ENCODE assay signal across 8 mouse cellular contexts in genomic region chr1:171328839-171329432, GRCm38 (mm10). TPM values are rescaled to one million over a fixed set of nuclear protein-coding genes. Genes with fewer than 3 reads are reported as not detected.
DNase-seq lines count a peak whose midpoint lies in the region; ATAC-seq and TF ChIP-seq lines count a peak whose summit lies in the region.

Gene Dedd (plus strand): TSS chr1:171329145.

- no peak for TF ChIP-seq EP300 in MEL (IDR thresholded peaks at IDR 0.05; ENCODE audit: low read depth in 1 of 2, low read length in 2 of 2)

- 0 out of 6 replicates have a peak, but pooled peaks of 1 of the 3 experiments have one; percentile 3 for TF ChIP-seq CTCF in MEL (IDR thresholded peaks at IDR 0.05 in 2 of 3, conservative IDR thresholded peaks at IDR 0.05 in 1 of 3; ENCODE audit: control insufficient read depth in 1 of 3, insufficient read depth in 1 of 3, low read depth in 2 of 3, low read length in 3 of 3, poor library complexity in 1 of 3, severe bottlenecking in 1 of 3)
- no peak for TF ChIP-seq CTCF in cerebellum, adult 2 months (IDR thresholded peaks at IDR 0.05; ENCODE audit: borderline replicate concordance, insufficient read depth, low read depth, low read length)
- peak; percentile 45 for TF ChIP-seq CTCF in forebrain, postnatal 0 days (IDR thresholded peaks at IDR 0.05; ENCODE audit: low read depth)

- peak; percentile 97 for ATAC-seq in forebrain, postnatal 0 days
- ATAC-seq in lung, embryonic 15.5 days (ENCODE audit: borderline replicate concordance, extremely low read depth, low FRiP score, low TSS enrichment), result peak; percentile 94

- H3K9me3 ChIP-seq in MEL (replicated peaks; ENCODE audit: insufficient read depth, low read length), result no peaks in the 10 kb centered on the region
- H3K9me3 ChIP-seq in forebrain, postnatal 0 days (ENCODE audit: low read length), result no peaks in the 10 kb centered on the region
- no peaks in the 10 kb centered on the region for H3K9me3 ChIP-seq in lung, embryonic 15.5 days

- no peak for TF ChIP-seq RAD21 in MEL (IDR thresholded peaks at IDR 0.05; ENCODE audit: low read depth, low read length)

- TF ChIP-seq POLR2A in MEL (IDR thresholded peaks at IDR 0.05; ENCODE audit: control insufficient read depth in 1 of 2, insufficient read depth in 1 of 2, low read depth in 1 of 2, low read length in 2 of 2, poor library complexity in 1 of 2), result peak; percentile 17 to 73; a peak in 2 of 4 replicates
- TF ChIP-seq POLR2A in cerebellum, adult 2 months (IDR thresholded peaks at IDR 0.05; ENCODE audit: borderline replicate concordance, insufficient read depth, low read length), result peak; percentile 62; the same call in 1 of the 2 replicates

- under 1% methylated on average over 48 of the region's 48 CpGs for WGBS in cerebellum, adult 2 months
- WGBS in forebrain, postnatal 0 days, result under 1% methylated on average over 48 of the region's 48 CpGs
- WGBS in lung, embryonic 15.5 days, result under 1% methylated on average over 48 of the region's 48 CpGs

- peaks cover 0 to 20% of the 10 kb centered on the region in 2 experiments; a peak in 2 of 4 replicates for H3K36me3 ChIP-seq in MEL (ENCODE audit: control insufficient read depth in 1 of 2, insufficient read depth in 2 of 2, low read length in 2 of 2)
- no peaks in the 10 kb centered on the region; the same call in none of the 2 replicates for H3K36me3 ChIP-seq in forebrain, postnatal 0 days (ENCODE audit: insufficient read depth)
- H3K36me3 ChIP-seq in lung, embryonic 15.5 days, result peaks cover 6% of the 10 kb centered on the region; the same call in 1 of the 2 replicates

- peak; percentile 96 for DNase-seq in MEL (ENCODE audit: low read depth, low spot score)
- peak; percentile 94 to 95 for DNase-seq in cerebellum, adult 2 months
- peak; percentile 97 for DNase-seq in forebrain, postnatal 0 days
- peak; percentile 91 for DNase-seq in heart, postnatal 4 days
- peak; percentile 96 for DNase-seq in layer of hippocampus, adult 8-10 months (ENCODE audit: low spot score in 2 of 2)
- peak; percentile 94 for DNase-seq in ovary, adult 18-20 months (ENCODE audit: low spot score)
- peak; percentile 94 for DNase-seq in thymus, postnatal 0 days (ENCODE audit: low spot score)

- H3K27ac ChIP-seq in MEL (ENCODE audit: control insufficient read depth, low read depth, low read length), result peak within 1 kb of the TSS; percentile 88
- peak within 1 kb of the TSS; percentile 97 for H3K27ac ChIP-seq in cerebellum, adult 2 months (ENCODE audit: insufficient read depth, low read length)
- H3K27ac ChIP-seq in forebrain, postnatal 0 days (ENCODE audit: low read depth, low read length), result peak within 1 kb of the TSS; percentile 99
- peak within 1 kb of the TSS; percentile 99 for H3K27ac ChIP-seq in lung, embryonic 15.5 days

- H3K79me2 ChIP-seq in MEL (ENCODE audit: control insufficient read depth, insufficient read depth, low read length, poor library complexity), result peaks cover 54% of the 10 kb centered on the region

- peak within 1 kb of the TSS; percentile 74 for H3K4me2 ChIP-seq in forebrain, postnatal 0 days (ENCODE audit: low read depth)
- H3K4me2 ChIP-seq in lung, embryonic 15.5 days, result peak within 1 kb of the TSS; percentile 76

- H3K4me1 ChIP-seq in MEL (ENCODE audit: control insufficient read depth in 1 of 2, insufficient read depth in 2 of 2, low read length in 2 of 2), result peaks cover 4 to 11% of the 10 kb centered on the region in 2 experiments; a peak in 3 of 4 replicates
- peaks cover 15% of the 10 kb centered on the region for H3K4me1 ChIP-seq in cerebellum, adult 2 months (ENCODE audit: control insufficient read depth, insufficient read depth, low read length)
- peaks cover 23% of the 10 kb centered on the region for H3K4me1 ChIP-seq in forebrain, postnatal 0 days (ENCODE audit: insufficient read depth)
- peaks cover 35% of the 10 kb centered on the region for H3K4me1 ChIP-seq in lung, embryonic 15.5 days

- no peaks in the 10 kb centered on the region for H3K27me3 ChIP-seq in MEL (ENCODE audit: control insufficient read depth in 1 of 2, insufficient read depth in 2 of 2, low read length in 2 of 2)
- H3K27me3 ChIP-seq in cerebellum, adult 2 months (ENCODE audit: control insufficient read depth, insufficient read depth, low read length), result no peaks in the 10 kb centered on the region
- H3K27me3 ChIP-seq in forebrain, postnatal 0 days (ENCODE audit: insufficient read depth, low read length), result no peaks in the 10 kb centered on the region
- no peaks in the 10 kb centered on the region for H3K27me3 ChIP-seq in lung, embryonic 15.5 days

- H3K9ac ChIP-seq in MEL (ENCODE audit: control insufficient read depth, low read depth, low read length, poor library complexity, severe bottlenecking), result peak within 1 kb of the TSS; percentile 88
- peak within 1 kb of the TSS; percentile 98 for H3K9ac ChIP-seq in forebrain, postnatal 0 days
- peak within 1 kb of the TSS; percentile 91 for H3K9ac ChIP-seq in lung, embryonic 15.5 days

- H3K4me3 ChIP-seq in MEL (ENCODE audit: control insufficient read depth in 1 of 2, insufficient read depth in 1 of 2, low read depth in 2 of 2, low read length in 2 of 2), result peak within 1 kb of the TSS; percentile 90 to 93
- H3K4me3 ChIP-seq in cerebellum, adult 2 months (replicated peaks; ENCODE audit: insufficient read depth, low read depth, low read length), result peak within 1 kb of the TSS; percentile 85
- peak within 1 kb of the TSS; percentile 98 for H3K4me3 ChIP-seq in forebrain, postnatal 0 days (ENCODE audit: low read depth, low read length)
- H3K4me3 ChIP-seq in lung, embryonic 15.5 days, result peak within 1 kb of the TSS; percentile 93

TF ChIP-seq in MEL, 35 proteins besides CTCF, POLR2A, EP300 and RAD21 (continues in another document):
- TF ChIP-seq MYB (IDR thresholded peaks at IDR 0.05; ENCODE audit: low read depth, low read length) (no peak), MEF2A (IDR thresholded peaks at IDR 0.05; ENCODE audit: extremely low read depth, insufficient replicate concordance, low read depth, low read length, poor library complexity, severe bottlenecking) (no peak), ZC3H11A (IDR thresholded peaks at IDR 0.05; ENCODE audit: low read depth, low read length) (no peak), MAZ (IDR thresholded peaks at IDR 0.05; ENCODE audit: low read depth, low read length) (peak; percentile 59; the same call in 1 of the 2 replicates), ZNF384 (IDR thresholded peaks at IDR 0.05; ENCODE audit: low read depth, low read length) (no peak), NRF1 (IDR thresholded peaks at IDR 0.05; ENCODE audit: insufficient read depth, low read depth, low read length, poor library complexity, severe bottlenecking) (peak; percentile 54; the same call in 1 of the 2 replicates), SMC3 (IDR thresholded peaks at IDR 0.05; ENCODE audit: low read depth, low read length) (no peak), KAT2A (conservative IDR thresholded peaks at IDR 0.05; ENCODE audit: low read depth, low read length) (peak; percentile 80), CHD1 (IDR thresholded peaks at IDR 0.05; ENCODE audit: low read depth, low read length) (no peak), RCOR1 (IDR thresholded peaks at IDR 0.05; ENCODE audit: low read depth, low read length) (no peak; the same call in 1 of the 2 replicates), TCF12 (IDR thresholded peaks at IDR 0.05; ENCODE audit: low read depth, low read length) (peak; percentile 42), NELFE (IDR thresholded peaks at IDR 0.05; ENCODE audit: low read depth, low read length) (peak; percentile 71), POLR2AphosphoS5 (IDR thresholded peaks at IDR 0.05; ENCODE audit: borderline replicate concordance, low read depth, low read length) (no peak), GABPA (IDR thresholded peaks at IDR 0.05; ENCODE audit: low read depth, low read length) (0 out of 2 replicates have a peak, but pooled peaks have one; percentile 9), USF2 (IDR thresholded peaks at IDR 0.05; ENCODE audit: borderline replicate concordance in 1 of 2, insufficient read depth in 1 of 2, low read depth in 1 of 2, low read length in 2 of 2) (no peak), MXI1 (IDR thresholded peaks at IDR 0.05; ENCODE audit: low read depth, low read length) (peak; percentile 72), HCFC1 (IDR thresholded peaks at IDR 0.05; ENCODE audit: low read depth, low read length) (peak; percentile 93), TAL1 (IDR thresholded peaks at IDR 0.05; ENCODE audit: low read length) (no peak), ZMIZ1 (IDR thresholded peaks at IDR 0.05; ENCODE audit: low read depth, low read length) (0 out of 2 replicates have a peak, but pooled peaks have one; percentile 44), TBP (IDR thresholded peaks at IDR 0.05; ENCODE audit: low read depth, low read length) (peak; percentile 71), POLR2AphosphoS2 (IDR thresholded peaks at IDR 0.05; ENCODE audit: low read length) (peak; percentile 63; the same call in 1 of the 2 replicates), ETS1 (IDR thresholded peaks at IDR 0.05; ENCODE audit: low read depth, low read length) (no peak), UBTF (IDR thresholded peaks at IDR 0.05; ENCODE audit: borderline replicate concordance, insufficient read depth, low read depth, low read length) (0 out of 2 replicates have a peak, but pooled peaks have one; percentile 79), BHLHE40 (IDR thresholded peaks at IDR 0.05; ENCODE audit: borderline replicate concordance, low read depth, low read length) (no peak), ZKSCAN1 (IDR thresholded peaks at IDR 0.05; ENCODE audit: low read depth, low read length) (no peak), ELF1 (IDR thresholded peaks at IDR 0.05; ENCODE audit: low read depth, low read length) (peak; percentile 89), CHD2 (IDR thresholded peaks at IDR 0.05; ENCODE audit: low read length) (peak; percentile 78), MYC (IDR thresholded peaks at IDR 0.05; ENCODE audit: low read depth, low read length) (0 out of 2 replicates have a peak, but pooled peaks have one; percentile 10), GATA1 (IDR thresholded peaks at IDR 0.05; ENCODE audit: low read depth, low read length) (peak; percentile 17; the same call in 1 of the 2 replicates)

RNA-seq across cellular contexts. Expression of gene Dedd, which starts in this region (rescaled TPM):
- total RNA-seq in MEL (2012; rRNA removed), result 24.9 and 28.7 TPM in 2 replicates
- polyA plus RNA-seq in MEL (2012; ENCODE audit: insufficient read depth in 1 of 2, insufficient read length in 2 of 2, low read depth in 1 of 2, low replicate concordance in 2 of 2, missing spikeins in 1 of 2), result 10 to 100 TPM in 1 of 2 experiments, not detected in 1; 44.9 TPM
- 54.4 and 56.4 TPM in 2 replicates for polyA plus RNA-seq in cerebellum, adult 2 months (2012; rRNA removed)
- total RNA-seq in forebrain, postnatal 0 days (2014; rRNA removed), result 22.5 and 31.1 TPM in 2 replicates
- polyA plus RNA-seq in forebrain, postnatal 0 days (2015; fragmentation: Nextera tagmentation; extraction: Ambion mirVana), result 42.2 and 44.6 TPM in 2 replicates
- total RNA-seq in heart, postnatal 4 days (2021), result 10 to 100 TPM; 28.5 to 29.8 TPM
- 10 to 100 TPM; 35.7 to 41.2 (median 38.2) TPM for total RNA-seq in layer of hippocampus, adult 8-10 months (2022)
- polyA plus RNA-seq in lung, embryonic 15.5 days (2015; fragmentation: Nextera tagmentation; extraction: Ambion mirVana), result 49.5 and 50.5 TPM in 2 replicates
- 44.2 and 47.8 TPM in 2 replicates for polyA plus RNA-seq in thymus, postnatal 0 days (2015; fragmentation: Nextera tagmentation; extraction: Ambion mirVana)

Comparison
In these comparisons a context has a peak if more than half of its experiments do, and no peak if none do; other contexts are left out.
1. Peak in every context shown above with its lines: DNase-seq, ATAC-seq, H3K4me3 ChIP-seq and H3K27ac ChIP-seq.